Mouse (Mus musculus): ENCODE measurements around the gene Whrn.

The Whrn gene

GRCm38 (mm10) chr4:63444362-63445066 is 51.3 kb downstream of the Whrn start:
- DNase-seq = no peak

GRCm38 (mm10) chr4:63443101-63443500 is 52.7 kb downstream of the Whrn start:
- DNase-seq = no peak

DNA sequence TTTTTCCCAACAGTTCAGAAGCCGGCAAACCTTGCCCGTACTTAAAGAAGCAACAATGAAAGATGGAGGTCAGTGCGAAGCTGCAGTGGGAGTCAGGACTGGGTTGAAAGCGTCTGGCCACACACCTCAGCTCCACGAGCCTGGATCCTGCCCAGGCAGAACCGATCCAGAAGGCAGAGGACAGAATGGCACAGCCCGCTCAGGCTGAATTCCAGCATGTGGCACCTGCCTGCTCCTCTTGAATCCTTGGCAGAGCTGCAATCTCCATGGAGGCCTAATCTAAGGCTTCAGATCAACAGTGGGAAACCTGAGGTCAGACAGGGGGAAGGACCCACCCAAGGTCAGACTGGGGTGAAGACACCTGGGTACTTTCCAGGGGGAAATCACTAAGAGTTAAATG is 54.2 kb downstream of the Whrn start:
- no peak for DNase-seq

DNA sequence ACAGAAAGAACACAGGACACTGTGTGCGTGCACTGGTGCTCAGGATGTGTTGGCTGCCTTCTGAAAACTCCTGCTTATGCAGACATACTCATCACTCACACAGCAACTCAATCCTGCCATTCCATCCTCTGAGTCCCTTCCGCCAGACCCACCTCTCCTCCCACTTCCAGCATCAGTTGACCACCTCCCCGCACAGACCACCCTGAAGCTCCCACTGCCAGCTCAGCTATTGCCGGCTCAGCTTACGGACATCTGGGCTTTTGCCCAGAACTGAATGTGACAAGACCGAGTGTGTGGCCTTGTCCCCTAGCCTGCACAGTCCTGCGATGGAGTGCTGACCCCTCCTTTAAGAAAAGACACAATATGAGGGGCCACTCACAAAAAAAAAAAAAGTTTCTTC is 55.5 kb downstream of the Whrn start:
- no peak for DNase-seq

- no peak for DNase-seq
These were observed 57.8 kb downstream of the Whrn start for GRCm38 (mm10) chr4:63437968-63438367.

DNA sequence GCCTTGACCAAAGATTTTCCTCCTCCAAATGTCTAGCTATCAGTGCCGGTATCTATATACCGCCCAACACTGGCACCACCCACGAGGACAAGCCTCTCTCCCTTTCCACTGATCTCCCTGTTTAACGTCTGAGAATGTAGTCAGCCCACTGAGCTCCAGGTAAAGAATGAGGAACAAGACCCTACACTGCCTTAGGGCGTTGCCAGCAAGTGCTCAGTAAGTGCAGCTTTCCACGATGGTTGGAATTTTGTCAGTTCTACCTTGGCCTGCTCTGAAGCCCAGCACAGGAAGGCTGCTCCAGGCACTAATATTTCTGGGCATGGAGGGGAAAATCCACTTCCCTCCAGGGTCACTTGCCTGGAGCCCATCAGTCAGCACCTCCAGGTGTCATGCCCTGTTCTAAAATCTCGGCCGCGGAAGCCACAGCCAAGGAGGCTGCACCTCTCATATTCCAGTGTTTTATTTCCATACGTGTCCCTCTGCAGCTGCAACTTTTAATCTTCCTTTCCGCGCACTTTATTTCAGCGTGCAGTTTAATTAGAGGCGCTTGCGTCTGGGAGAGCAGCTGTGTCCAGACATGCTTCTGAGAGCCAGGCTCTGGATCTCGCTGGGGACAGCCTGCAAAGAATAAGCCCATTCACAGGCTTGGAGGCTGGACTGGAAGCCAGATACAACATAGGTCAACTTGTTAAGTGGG is 58.5 kb downstream of the Whrn start:
- DNase-seq = no peak

GRCm38 (mm10) chr4:63435402-63435801 is 60.4 kb downstream of the Whrn start:
- no peak for DNase-seq

GRCm38 (mm10) chr4:63431098-63431497 is 64.7 kb downstream of the Whrn start:
- no peak for DNase-seq

DNA sequence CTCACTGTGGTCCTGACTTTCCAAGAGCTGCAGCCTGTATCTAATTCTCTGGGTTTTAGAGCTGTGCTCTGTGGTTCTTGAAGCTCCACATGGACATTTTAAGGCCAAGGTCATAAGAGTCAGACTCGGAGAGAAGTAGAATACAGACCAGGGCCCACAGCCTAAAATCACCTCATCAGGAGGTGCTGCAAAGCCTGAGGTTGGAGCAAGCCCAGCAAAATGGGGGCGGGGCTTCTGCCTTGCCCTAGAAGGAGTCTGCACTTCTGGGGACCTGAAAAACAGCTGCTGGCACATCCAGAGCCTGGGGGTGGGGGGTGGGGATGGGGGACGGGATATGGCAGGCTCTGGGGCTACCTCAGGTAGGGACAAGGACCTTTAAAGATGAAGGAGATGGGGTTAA is 65.4 kb downstream of the Whrn start:
- no peak for DNase-seq

- DNase-seq = no peak
These were observed 69.5 kb downstream of the Whrn start for GRCm38 (mm10) chr4:63426308-63426707.

DNA sequence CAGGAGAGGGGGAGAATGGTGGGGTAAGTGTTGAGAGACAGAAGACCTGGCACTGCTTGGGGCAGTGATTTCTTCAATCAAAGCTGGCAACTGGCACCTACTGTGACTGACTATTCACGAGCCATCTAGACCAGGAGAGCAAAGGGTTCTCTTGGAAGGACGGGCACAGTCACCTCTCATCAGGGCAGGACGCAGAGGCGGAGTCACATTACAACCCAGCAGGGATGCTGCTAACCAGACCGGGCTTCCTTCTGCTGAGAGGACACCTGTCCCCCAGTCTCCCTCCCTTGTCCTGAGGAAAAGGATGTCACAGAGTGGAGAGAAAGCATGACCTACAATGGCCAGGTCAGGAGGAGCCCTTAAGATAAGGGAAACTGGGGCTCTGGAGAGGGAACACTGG is 72.0 kb downstream of the Whrn start:
- no peak for DNase-seq

DNA sequence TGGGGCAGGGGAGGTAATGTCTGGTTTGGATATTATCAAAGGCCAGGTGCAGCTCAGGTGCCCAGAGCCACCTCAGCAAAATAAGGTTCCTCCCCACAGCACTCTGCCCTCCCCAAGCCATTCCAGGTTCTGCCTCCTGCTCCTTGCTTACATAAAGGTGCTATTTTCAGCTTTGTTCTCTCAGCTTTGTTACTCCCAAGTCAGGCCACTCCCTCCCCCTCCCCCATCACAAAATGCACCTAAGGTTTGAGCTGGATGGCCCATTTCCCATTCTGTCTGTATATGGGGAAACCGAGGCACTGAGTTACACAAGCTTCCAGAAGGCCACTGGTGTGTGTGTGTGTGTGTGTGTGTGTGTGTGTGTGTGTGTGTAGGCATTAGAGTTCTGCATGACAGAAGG is 72.6 kb downstream of the Whrn start:
- DNase-seq = no peak

GRCm38 (mm10) chr4:63420143-63420920 is 75.5 kb downstream of the Whrn start:
- peak; percentile 28 for DNase-seq

GRCm38 (mm10) chr4:63418270-63418669 is 77.5 kb downstream of the Whrn start:
- no peak for DNase-seq

- peak; percentile 76 for DNase-seq
These were observed 78.4 kb downstream of the Whrn start for GRCm38 (mm10) chr4:63417318-63417957.

DNA sequence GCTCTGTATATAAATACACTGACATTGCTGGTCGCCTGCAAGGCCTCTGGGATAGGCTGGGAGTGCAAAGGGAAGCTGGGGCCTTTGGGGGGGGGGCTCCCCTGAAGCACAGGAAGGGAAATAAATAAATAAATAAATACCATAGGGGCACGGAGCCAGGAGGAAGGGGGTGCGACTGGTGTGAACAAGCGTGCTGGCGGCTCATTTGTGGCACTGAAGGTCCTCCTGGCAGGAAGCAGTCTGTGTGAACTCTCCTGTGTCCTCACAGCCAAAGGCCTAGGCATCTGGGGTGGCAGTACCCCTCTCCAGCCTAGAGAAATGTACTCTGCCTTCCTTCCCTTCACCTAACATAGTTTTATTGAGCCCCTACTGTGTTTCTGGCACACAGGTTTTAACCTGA is 80.8 kb downstream of the Whrn start:
- DNase-seq = no peak

DNA sequence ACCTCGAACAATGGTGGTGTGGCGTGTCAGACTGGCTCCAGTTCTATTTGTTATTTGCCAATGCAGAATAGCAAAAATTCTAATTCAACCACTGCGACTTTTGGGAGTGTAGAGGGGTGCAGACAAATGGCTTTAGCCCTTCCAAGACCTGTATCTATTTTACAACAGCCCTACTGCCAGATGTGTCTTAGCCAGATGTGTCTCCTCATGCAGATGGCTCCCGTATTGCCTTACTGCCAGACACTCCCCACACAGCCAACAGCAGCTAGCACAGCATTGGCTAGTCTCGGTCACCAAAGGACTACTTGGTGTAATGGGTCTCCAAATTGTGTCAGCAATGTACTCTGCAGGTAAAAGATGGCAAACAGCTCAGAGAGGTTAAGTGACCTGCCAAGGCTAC is 84.6 kb downstream of the Whrn start:
- DNase-seq = no peak

DNA sequence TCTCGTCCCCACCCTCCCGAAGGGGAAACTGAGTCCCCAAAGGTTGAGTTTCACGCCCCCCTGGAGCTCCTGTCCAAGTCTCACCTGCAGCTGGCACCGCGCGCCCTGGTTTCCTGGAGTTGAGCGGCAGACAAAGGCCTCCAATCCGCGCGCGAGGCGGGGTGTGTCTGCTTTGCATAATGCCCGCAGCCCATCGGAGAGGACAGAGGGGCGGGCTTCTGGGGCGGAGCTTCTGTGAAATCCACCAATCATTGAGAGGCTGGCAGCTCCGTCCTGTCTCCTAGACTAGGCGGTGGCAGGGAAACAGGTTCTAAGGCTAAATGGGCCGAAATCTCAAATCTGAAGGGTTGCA is 85.2 kb downstream of the Whrn start:
- peak; percentile 91 for DNase-seq

DNA sequence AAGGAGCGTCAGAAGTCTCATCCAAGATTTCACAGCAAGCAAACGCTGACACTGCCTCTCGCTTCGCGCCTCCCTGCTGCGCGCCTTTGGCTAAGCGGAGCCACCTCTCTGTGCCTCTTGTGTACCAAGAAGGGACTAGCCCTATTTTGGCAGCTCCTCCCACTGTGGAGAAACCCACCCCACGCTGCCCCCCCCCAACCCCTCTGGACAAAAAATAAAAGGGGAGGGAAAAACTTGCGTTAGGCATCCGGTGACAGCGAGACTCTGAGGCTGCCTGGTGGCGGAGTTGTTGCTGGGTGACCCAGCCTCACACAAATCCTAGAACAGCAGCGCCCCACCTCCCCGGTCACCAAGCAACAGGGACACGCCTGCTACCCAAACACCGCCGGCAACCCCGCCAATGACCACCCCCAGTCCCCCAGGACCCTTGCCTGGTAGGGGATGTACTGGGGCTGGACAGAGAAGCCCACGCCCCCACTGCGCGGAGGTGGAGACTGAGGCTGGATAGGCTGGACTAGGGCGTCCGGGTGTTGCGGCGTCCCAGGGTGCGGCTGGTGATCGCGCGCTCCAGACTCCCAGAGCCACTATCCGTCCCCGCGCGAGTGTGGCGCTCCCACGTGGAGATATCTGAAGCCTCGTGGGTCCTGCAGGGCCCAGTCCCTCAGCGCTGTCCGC is 85.7 kb downstream of the Whrn start:
- DNase-seq = peak; percentile 18

DNA sequence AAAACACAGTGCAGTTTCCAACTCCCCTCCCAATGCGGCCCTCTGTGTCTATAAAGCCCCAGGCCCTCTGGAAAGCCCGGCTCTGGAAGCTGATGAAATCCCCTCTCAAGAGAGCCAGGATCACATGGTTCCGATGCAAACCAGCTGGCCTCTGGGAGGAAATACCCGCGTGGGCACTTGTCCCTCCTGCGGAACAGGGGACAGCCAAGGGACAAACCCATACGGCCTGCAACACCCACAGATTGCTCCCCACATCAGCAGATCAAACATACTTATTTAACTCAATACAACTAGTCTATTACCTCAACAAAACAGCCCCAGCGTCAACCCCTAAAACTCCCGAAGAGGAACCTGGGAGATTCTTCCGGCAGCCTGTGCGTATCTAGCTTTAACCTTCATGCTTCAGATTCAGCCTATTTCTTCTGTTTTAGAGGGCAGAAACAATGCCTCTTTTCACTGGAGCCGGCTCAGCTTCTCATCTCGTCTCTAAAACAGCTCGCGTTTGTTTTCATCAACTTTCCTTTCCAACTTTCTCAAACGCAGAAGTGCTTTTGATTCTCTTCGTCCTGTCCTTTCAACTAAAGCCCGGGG is 86.4 kb downstream of the Whrn start:
- no peak for DNase-seq

DNA sequence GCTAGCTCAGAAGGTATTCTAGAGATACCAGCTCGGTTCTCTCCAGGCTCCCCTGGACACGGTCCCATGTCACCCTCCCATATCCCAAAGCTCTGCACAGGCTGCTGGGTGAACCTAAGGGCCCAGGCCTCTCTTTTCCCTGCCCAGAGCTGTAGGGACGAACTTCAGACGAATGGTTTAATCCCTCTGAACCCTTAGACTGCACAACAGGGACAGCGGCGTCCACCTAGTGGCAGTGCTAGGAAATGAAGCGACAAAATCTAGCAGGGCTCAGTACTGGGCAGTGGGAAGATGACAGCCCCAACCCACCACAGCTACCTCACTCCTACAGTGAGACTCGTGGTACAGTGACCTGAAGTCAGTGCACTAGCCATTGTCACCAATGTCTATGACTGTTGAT is 87.1 kb downstream of the Whrn start:
- peak; percentile 30 for DNase-seq

DNA sequence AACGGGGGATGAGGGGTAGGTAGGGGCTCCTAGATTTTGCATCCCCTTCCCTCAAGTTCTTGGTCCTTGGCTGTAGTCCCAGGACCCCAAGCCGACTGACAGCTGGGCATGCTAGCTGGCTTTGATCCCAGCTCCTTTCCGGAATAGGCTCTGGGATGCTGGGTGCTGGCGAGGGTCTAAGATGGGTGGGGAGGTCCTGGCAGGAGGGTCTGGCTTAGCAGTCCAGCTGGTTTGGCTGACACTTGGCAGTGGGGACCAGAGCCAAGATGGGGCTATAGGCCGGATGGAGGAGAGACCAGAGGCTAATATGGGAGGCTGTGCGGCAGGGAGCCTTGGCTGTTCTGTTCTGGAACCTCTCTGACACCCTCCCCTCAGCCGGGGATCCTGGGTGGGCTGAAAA is 87.5 kb downstream of the Whrn start:
- DNase-seq = no peak

DNA sequence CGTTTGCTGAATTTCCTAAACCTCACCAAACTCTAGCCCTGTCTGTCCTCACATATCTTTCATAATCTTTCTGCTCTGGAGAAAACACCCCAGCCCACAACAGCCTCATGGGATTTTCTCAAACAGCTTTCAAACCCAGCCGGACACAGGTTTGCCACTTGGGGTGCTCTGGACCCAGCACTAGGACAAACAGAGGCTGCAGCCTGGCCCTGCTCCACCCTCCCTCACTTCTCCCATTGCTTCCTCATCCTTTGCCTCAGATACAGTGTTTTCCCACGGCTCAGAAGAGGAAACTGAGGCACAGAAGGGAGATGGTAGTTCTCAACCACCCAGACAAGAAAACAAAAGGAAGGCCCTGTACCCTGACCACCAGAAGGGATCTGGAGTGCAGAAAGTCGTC is 90.1 kb downstream of the Whrn start:
- no peak for DNase-seq
